Mouse (Mus musculus) myocyte (in vitro differentiated cells): ENCODE measurements around the gene Gstt4. TPM values are rescaled to one million over a fixed set of nuclear protein-coding genes. Genes with fewer than 3 reads are reported as not detected.

ENCODE experiments used
- H3K27me3 ChIP-seq: one replicate; pipeline ENCODE4 v1.6.1; 2011; ENCODE audit not compliant: control insufficient read depth, insufficient read depth, insufficient read length
- H3K36me3 ChIP-seq: one replicate; pipeline ENCODE4 v1.6.1; 2011; ENCODE audit not compliant: control insufficient read depth, insufficient read depth
- H3K4me2 ChIP-seq: one replicate; pipeline ENCODE4 v1.6.1; 2011; ENCODE audit warnings: low read depth, control low read depth
- H3K4me3 ChIP-seq: one replicate; pipeline ENCODE4 v1.5.1; 2011; ENCODE audit warnings: mild to moderate bottlenecking, control low read depth, moderate library complexity
- H3K79me2 ChIP-seq: one replicate; pipeline ENCODE4 v1.6.1; 2011; ENCODE audit not compliant: control insufficient read depth, insufficient read depth
- H3ac ChIP-seq: one replicate; pipeline ENCODE4 v1.6.1; 2011; ENCODE audit not compliant: control insufficient read depth, insufficient read length
- CEBPB ChIP-seq: IDR thresholded peaks from 2 replicates; pipeline ENCODE4 v1.6.1; 2011; ENCODE audit warnings: mild to moderate bottlenecking, moderate library complexity; ENCODE audit not compliant: poor library complexity, insufficient read depth, severe bottlenecking
- E2F4 ChIP-seq: IDR thresholded peaks from one replicate; pipeline ENCODE4 v1.6.1; 2011; ENCODE audit warnings: mild to moderate bottlenecking, control low read depth, moderate library complexity; ENCODE audit not compliant: insufficient read depth
- MAX ChIP-seq: IDR thresholded peaks from one replicate; pipeline ENCODE4 v1.6.1; 2011; ENCODE audit warnings: low read depth, mild to moderate bottlenecking, control low read depth
- MYOD1 ChIP-seq, 3 experiments: IDR thresholded peaks; one replicate each; pipeline ENCODE4 v1.6.1; 2011; ENCODE audit warnings: control low read depth in 2 of 3, low read depth in 2 of 3, mild to moderate bottlenecking in 2 of 3, moderate library complexity in 1 of 3; ENCODE audit not compliant: insufficient read length in 2 of 3, control insufficient read depth in 1 of 3
- MYOG ChIP-seq, 3 experiments: IDR thresholded peaks; one replicate each; pipeline ENCODE4 v1.6.1; 2011; ENCODE audit warnings: control low read depth in 2 of 3, low read depth in 2 of 3, mild to moderate bottlenecking in 2 of 3; ENCODE audit not compliant: insufficient read length in 2 of 3, control insufficient read depth in 1 of 3, insufficient read depth in 1 of 3
- POLR2A ChIP-seq: IDR thresholded peaks from one replicate; pipeline ENCODE4 v1.6.1; 2011; ENCODE audit warnings: low read depth, mild to moderate bottlenecking, control low read depth, moderate library complexity; ENCODE audit not compliant: insufficient read length
- POLR2AphosphoS2 ChIP-seq: IDR thresholded peaks from one replicate; pipeline ENCODE4 v1.6.1; 2011; ENCODE audit warnings: low read depth, control low read depth; ENCODE audit not compliant: insufficient read length
- REST ChIP-seq: IDR thresholded peaks from one replicate; pipeline ENCODE4 v1.6.1; 2011; ENCODE audit warnings: mild to moderate bottlenecking, control low read depth, moderate library complexity; ENCODE audit not compliant: insufficient read depth, insufficient read length
- SRF ChIP-seq: IDR thresholded peaks from one replicate; pipeline ENCODE4 v1.6.1; 2011; ENCODE audit warnings: low read depth; ENCODE audit not compliant: control insufficient read depth, insufficient read length
- TCF12 ChIP-seq: IDR thresholded peaks from one replicate; pipeline ENCODE4 v1.6.1; 2011; ENCODE audit warnings: mild to moderate bottlenecking, control low read depth; ENCODE audit not compliant: poor library complexity, insufficient read depth, severe bottlenecking
- TCF3 ChIP-seq: IDR thresholded peaks from one replicate; pipeline ENCODE4 v1.6.1; 2011; ENCODE audit warnings: low read depth, control low read depth; ENCODE audit not compliant: insufficient read length
- USF1 ChIP-seq: IDR thresholded peaks from one replicate; pipeline ENCODE4 v1.6.1; 2011; ENCODE audit warnings: low read depth, mild to moderate bottlenecking, control low read depth, moderate library complexity
- polyA plus RNA-seq: library from polyadenylated mRNA; unstranded; fragments of >200 nt; fragmentation: generic; extraction: Trizol; gene quantifications from one replicate; pipeline ENCODE4 v1.2.1, GENCODE M21; 2012; ENCODE audit warnings: missing spikeins

The Gstt4 gene
- polyA plus RNA-seq, 1 experiment = not detected

DNA sequence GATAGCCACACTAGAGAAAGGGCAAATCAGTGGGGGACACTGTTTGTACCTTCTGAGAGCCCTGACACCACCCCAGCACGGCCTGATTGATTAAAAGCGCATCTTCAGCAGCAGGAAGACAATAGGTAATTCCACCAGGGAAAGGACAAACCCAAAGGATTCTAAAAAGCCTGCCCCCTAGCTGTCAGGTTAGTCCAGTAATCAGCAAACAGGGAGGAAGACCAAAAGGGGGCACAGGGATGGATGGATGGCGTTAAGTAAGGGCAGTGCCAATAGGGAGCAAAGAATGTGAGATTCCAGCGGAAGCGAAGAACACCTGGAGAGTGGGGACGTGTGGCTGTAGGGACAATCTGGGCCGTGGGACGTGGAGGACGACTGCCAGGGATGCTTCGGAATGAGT is 3.7 kb downstream of the Gstt4 start:
- TF ChIP-seq MAX (no peak), SRF (no peak), USF1 (no peak), E2F4 (no peak), POLR2A (no peak), REST (no peak), POLR2AphosphoS2 (no peak), CEBPB (no peak), MYOG (IDR thresholded peaks at IDR 0.05; ENCODE audit: control insufficient read depth in 1 of 3, insufficient read depth in 1 of 3, insufficient read length in 2 of 3, low read depth in 2 of 3) (no peak), TCF3 (no peak), TCF12 (no peak), MYOD1 (IDR thresholded peaks at IDR 0.05; ENCODE audit: control insufficient read depth in 1 of 3, insufficient read length in 2 of 3, low read depth in 2 of 3) (no peak)
- Histone ChIP-seq H3K36me3 (no peaks in the 10 kb centered on the region), H3K79me2 (no peaks in the 10 kb centered on the region), H3ac (no peak overlapping the region), H3K4me3 (no peak overlapping the region), H3K4me2 (no peak overlapping the region), H3K27me3 (no peaks in the 10 kb centered on the region)

DNA sequence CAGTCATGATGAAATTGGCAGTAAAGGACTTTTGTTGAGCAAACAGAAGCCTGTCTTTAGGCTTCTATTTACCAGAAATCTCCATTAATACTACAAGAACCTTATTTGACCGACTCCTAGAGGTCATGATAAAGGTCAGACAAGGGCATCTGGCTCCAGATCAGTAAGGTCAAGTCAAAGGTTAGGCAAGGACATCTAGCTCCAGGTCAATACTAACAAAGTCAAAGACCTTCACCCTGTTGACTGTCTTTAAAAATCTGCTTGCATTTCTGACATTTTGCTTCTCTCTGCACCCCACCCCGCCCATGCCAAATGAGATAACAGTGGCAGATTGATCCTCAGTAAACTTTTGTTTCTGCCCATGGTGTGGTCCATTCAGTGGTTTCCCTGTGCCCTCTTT is 18.1 kb downstream of the Gstt4 start:
- Histone ChIP-seq H3K79me2 (no peaks in the 10 kb centered on the region), H3K27me3 (peaks cover 14% of the 10 kb centered on the region), H3K4me2 (no peak overlapping the region), H3K36me3 (no peaks in the 10 kb centered on the region), H3ac (no peak overlapping the region), H3K4me3 (no peak overlapping the region)
- TF ChIP-seq TCF12 (no peak), MYOG (IDR thresholded peaks at IDR 0.05; ENCODE audit: control insufficient read depth in 1 of 3, insufficient read depth in 1 of 3, insufficient read length in 2 of 3, low read depth in 2 of 3) (no peak), MAX (no peak), MYOD1 (IDR thresholded peaks at IDR 0.05; ENCODE audit: control insufficient read depth in 1 of 3, insufficient read length in 2 of 3, low read depth in 2 of 3) (no peak), TCF3 (no peak), CEBPB (no peak), POLR2A (no peak), POLR2AphosphoS2 (no peak), USF1 (no peak), E2F4 (no peak), REST (no peak), SRF (no peak)

DNA sequence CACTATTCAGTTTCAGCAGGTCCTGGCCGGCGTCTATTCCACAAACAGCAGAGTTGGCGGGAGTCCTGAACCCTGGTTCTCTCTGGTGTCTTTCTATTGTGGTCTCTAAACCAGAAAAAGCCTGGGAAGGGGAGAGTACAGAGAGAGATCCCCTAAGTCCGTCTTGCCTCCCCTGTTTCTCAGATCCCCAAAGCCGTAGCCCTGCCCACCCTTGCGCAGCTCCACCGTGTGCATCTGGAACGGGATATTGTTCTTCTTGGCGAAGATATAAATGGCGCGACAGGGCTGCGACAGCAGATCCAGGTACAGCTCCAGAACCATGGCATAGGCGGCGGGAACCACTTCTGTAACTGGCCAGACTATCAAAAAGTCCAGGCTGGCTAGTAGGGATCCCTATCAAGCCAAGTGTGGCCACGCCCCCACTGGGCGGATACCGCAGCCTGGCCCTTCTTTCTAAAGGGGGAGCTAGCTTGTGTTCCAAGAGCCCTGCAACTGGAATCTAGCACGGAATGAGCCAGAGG is 24.1 kb downstream of the Gstt4 start, which contains the start of gene Gstt1:
Gene Gstt1, minus strand, starts transcription at position 409 of the 521 bp plus-strand sequence.
- Histone ChIP-seq H3K79me2 (no peaks in the 10 kb centered on the region), H3K4me2 (peak within 1 kb of the TSS; percentile 91), H3ac (no peak within 1 kb of the TSS), H3K36me3 (no peaks in the 10 kb centered on the region), H3K4me3 (peak within 1 kb of the TSS; percentile 21), H3K27me3 (peaks cover 14% of the 10 kb centered on the region)
- TF ChIP-seq POLR2A (no peak), TCF3 (no peak), MYOG (IDR thresholded peaks at IDR 0.05; ENCODE audit: control insufficient read depth in 1 of 3, insufficient read depth in 1 of 3, insufficient read length in 2 of 3, low read depth in 2 of 3) (no peak), USF1 (no peak), TCF12 (no peak), MAX (no peak), E2F4 (no peak), CEBPB (no peak), POLR2AphosphoS2 (no peak), MYOD1 (IDR thresholded peaks at IDR 0.05; ENCODE audit: control insufficient read depth in 1 of 3, insufficient read length in 2 of 3, low read depth in 2 of 3) (no peak), REST (no peak), SRF (no peak)

DNA sequence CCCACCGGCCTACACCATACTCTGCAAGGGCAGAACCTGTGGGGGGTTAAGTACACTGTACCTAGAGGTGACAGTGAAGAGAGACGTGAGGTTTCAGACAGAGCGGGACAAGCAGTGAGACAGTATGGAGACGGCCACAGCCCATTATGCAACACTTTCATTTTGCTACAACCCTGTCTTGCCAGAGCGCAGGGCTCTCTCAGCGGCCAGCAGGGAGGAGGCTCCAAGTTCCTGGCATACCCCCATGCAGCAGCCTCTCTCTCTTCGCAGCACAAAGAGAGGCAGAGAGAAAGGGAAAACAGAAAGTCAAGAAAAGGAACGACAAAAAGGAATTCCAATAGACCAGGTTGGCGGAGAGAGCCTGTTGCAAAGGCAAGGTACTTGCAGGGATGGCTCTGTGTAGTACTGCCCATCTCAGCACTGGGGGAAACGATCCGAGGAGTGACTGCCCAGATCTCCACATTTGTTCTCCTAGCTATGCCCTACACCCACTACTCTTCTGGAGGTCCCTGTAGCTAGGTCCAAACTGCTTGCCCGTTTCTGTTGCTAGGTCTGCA is 24.6 kb downstream of the Gstt4 start:
- H3ac ChIP-seq = no peak overlapping the region
- peak; percentile 23; the same call in 1 of the 2 replicates for TF ChIP-seq CEBPB
- TF ChIP-seq MYOG (IDR thresholded peaks at IDR 0.05; ENCODE audit: control insufficient read depth in 1 of 3, insufficient read depth in 1 of 3, insufficient read length in 2 of 3, low read depth in 2 of 3) = no peak
- peaks cover 14% of the 10 kb centered on the region for H3K27me3 ChIP-seq
- no peaks in the 10 kb centered on the region for H3K79me2 ChIP-seq
- peak overlapping the region; percentile 91 for H3K4me2 ChIP-seq
- H3K36me3 ChIP-seq = no peaks in the 10 kb centered on the region
- peak overlapping the region; percentile 21 for H3K4me3 ChIP-seq
